Mouse (Mus musculus) limb, embryonic 14.5 days (tissue): Measurements from ENCODE around the gene Cetn3. TPM values are rescaled to one million over a fixed set of nuclear protein-coding genes. Genes with fewer than 3 reads are reported as not detected.

Experiments
- ATAC-seq: fragments of 200-750 bp; cut with Nextera tagmentation; 2 replicates; pipeline ENCODE4 v1.8.0; 2017; ENCODE audit warnings: low read depth, moderate number of reproducible peaks, moderate TSS enrichment; ENCODE audit not compliant: low FRiP score
- DNase-seq: peaks from one replicate; pipeline ENCODE4 v3.0.0-alpha.2; 2015; ENCODE audit warnings: low spot score
- H3K27ac ChIP-seq: fragments of 300-500 bp; sonication (generic); replicated peaks from 2 replicates; pipeline ENCODE4 v1.5.1; 2014; ENCODE audit warnings: low read depth, mild to moderate bottlenecking, low read length, moderate library complexity, mixed read lengths
- H3K27me3 ChIP-seq: fragments of 300-500 bp; sonication (generic); 2 replicates; pipeline ENCODE4 v1.6.1; 2014; ENCODE audit warnings: low read length, mixed read lengths; ENCODE audit not compliant: control insufficient read depth, insufficient read depth
- H3K36me3 ChIP-seq: fragments of 300-500 bp; sonication (generic); 2 replicates; pipeline ENCODE4 v1.6.1; 2014; ENCODE audit warnings: mild to moderate bottlenecking, low read length, moderate library complexity, mixed read lengths; ENCODE audit not compliant: control insufficient read depth, insufficient read depth
- H3K4me1 ChIP-seq: fragments of 300-500 bp; sonication (generic); 2 replicates; pipeline ENCODE4 v1.6.1; 2014; ENCODE audit warnings: antibody characterized with exemption, low read length, mixed read lengths; ENCODE audit not compliant: control insufficient read depth, insufficient read depth
- H3K4me2 ChIP-seq: fragments of 300-500 bp; sonication (generic); replicated peaks from 2 replicates; pipeline ENCODE4 v1.6.1; 2014; ENCODE audit warnings: low read depth, mild to moderate bottlenecking, low read length, moderate library complexity; ENCODE audit not compliant: severe bottlenecking
- H3K4me3 ChIP-seq: fragments of 300-500 bp; sonication (generic); replicated peaks from 2 replicates; pipeline ENCODE4 v1.5.1; 2014; ENCODE audit warnings: low read length
- H3K9ac ChIP-seq: fragments of 300-500 bp; sonication (generic); 2 replicates; pipeline ENCODE4 v1.6.1; 2014; ENCODE audit warnings: mild to moderate bottlenecking, low read depth, low read length, moderate library complexity; ENCODE audit not compliant: severe bottlenecking
- H3K9me3 ChIP-seq: fragments of 300-500 bp; sonication (generic); 2 replicates; pipeline ENCODE4 v1.6.1; 2016; ENCODE audit warnings: low read length; ENCODE audit not compliant: control insufficient read depth
- POLR2A ChIP-seq: fragments of 200-500 bp; IDR thresholded peaks from 2 replicates; pipeline ENCODE4 v1.8.0; 2012; ENCODE audit warnings: inconsistent platforms, mild to moderate bottlenecking, moderate library complexity, borderline replicate concordance; ENCODE audit not compliant: insufficient read depth, insufficient read length; ENCODE audit errors: extremely low read depth
- WGBS: fragments of 180-500 bp; shearing (Covaris S2); extraction: QIAGEN DNeasy Blood & Tissue Kit; methylation state at CpG from one replicate; pipeline ENCODE4 v1.1.7; 2014; 5-methylcytosine and 5-hydroxymethylcytosine counted together
- polyA plus RNA-seq, 2 experiments: library from polyadenylated mRNA; depleted of rRNA in 1 of 2; stranded (reverse) in 1 of 2; unstranded in 1 of 2; fragments of >200 nt; fragmentation: Nextera tagmentation in 1 of 2; extraction: Ambion mirVana in 1 of 2; gene quantifications; 2 replicates each; pipeline versions ENCODE4 v1.2.1 to v1.2.3; 2012 to 2014

The Cetn3 gene
- polyA plus RNA-seq, 2 experiments: 200 to 250 TPM

- peak; percentile 18 for DNase-seq
- no peak for ATAC-seq
- H3K27me3 ChIP-seq: no peaks in the 10 kb centered on the region
- no peak for TF ChIP-seq POLR2A
- no peak overlapping the region for H3K4me3 ChIP-seq
- H3K4me2 ChIP-seq: no peak overlapping the region
- 78% methylated on average over 7 of the region's 7 CpGs for WGBS
- no peak overlapping the region for H3K27ac ChIP-seq
- no peaks in the 10 kb centered on the region for H3K9me3 ChIP-seq
- no peaks in the 10 kb centered on the region for H3K36me3 ChIP-seq
- H3K4me1 ChIP-seq: no peaks in the 10 kb centered on the region
- no peak overlapping the region for H3K9ac ChIP-seq
Measured at GRCm38 (mm10) chr13:81767038-81767659, 15.7 kb upstream of the Cetn3 start.

GRCm38 (mm10) chr13:81776217-81776616, 6.7 kb upstream of the Cetn3 start:
- H3K4me1 ChIP-seq: no peaks in the 10 kb centered on the region
- no peaks in the 10 kb centered on the region for H3K36me3 ChIP-seq
- no peaks in the 10 kb centered on the region for H3K9me3 ChIP-seq
- ATAC-seq (no peak), DNase-seq (no peak)
- 88% methylated on average over 3 of the region's 3 CpGs for WGBS
- no peak overlapping the region for H3K4me3 ChIP-seq
- no peak for TF ChIP-seq POLR2A
- H3K9ac ChIP-seq: no peak overlapping the region
- H3K27me3 ChIP-seq: no peaks in the 10 kb centered on the region
- no peak overlapping the region for H3K27ac ChIP-seq
- H3K4me2 ChIP-seq: no peak overlapping the region

DNA sequence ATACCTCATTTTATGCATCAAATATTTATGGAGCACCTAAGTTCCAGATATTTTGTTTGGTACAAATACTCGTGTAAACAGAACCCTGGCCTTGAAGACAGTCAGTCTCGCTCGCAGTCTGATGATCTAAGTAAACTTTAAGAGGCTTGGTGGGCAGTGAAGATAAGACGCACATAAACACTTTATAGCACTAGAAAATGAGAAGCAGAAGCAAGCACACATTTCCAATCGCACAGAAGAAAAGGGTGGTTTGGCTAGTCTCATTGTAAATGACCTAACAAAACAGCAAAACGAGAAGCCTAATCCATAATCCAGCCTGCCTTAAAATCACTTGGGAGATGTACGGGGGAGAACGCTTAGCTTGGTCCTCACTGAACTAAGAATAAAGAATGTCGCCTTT, 402 bp upstream of the Cetn3 start:
- H3K4me1 ChIP-seq: peaks cover 11% of the 10 kb centered on the region; the same call in 1 of the 2 replicates
- H3K27ac ChIP-seq: peak overlapping the region; percentile 99
- peak overlapping the region; percentile 80 for H3K4me3 ChIP-seq
- DNase-seq (no peak), ATAC-seq (no peak)
- H3K9me3 ChIP-seq: no peaks in the 10 kb centered on the region
- H3K4me2 ChIP-seq: peak overlapping the region; percentile 74
- no peaks in the 10 kb centered on the region for H3K27me3 ChIP-seq
- peaks cover 4% of the 10 kb centered on the region for H3K36me3 ChIP-seq
- no peak for TF ChIP-seq POLR2A
- peak overlapping the region; percentile 93 for H3K9ac ChIP-seq
- 23% methylated on average over 9 of the region's 9 CpGs for WGBS

- ATAC-seq: peak; percentile 95
- H3K36me3 ChIP-seq: peaks cover 13% of the 10 kb centered on the region
- peak overlapping the region; percentile 93 for H3K9ac ChIP-seq
- no peaks in the 10 kb centered on the region for H3K27me3 ChIP-seq
- 2% methylated on average over 59 of the region's 62 CpGs for WGBS
- H3K4me1 ChIP-seq: peaks cover 11% of the 10 kb centered on the region; the same call in 1 of the 2 replicates
- peak overlapping the region; percentile 49 for H3K4me2 ChIP-seq
- TF ChIP-seq POLR2A: peak; percentile 66; the same call in 1 of the 2 replicates
- peak overlapping the region; percentile 99 for H3K27ac ChIP-seq
- peak; percentile 94 for DNase-seq
- H3K9me3 ChIP-seq: no peaks in the 10 kb centered on the region
- H3K4me3 ChIP-seq: peak overlapping the region; percentile 80
Measured at GRCm38 (mm10) chr13:81783405-81784342, 797 bp downstream of the Cetn3 start.

DNA sequence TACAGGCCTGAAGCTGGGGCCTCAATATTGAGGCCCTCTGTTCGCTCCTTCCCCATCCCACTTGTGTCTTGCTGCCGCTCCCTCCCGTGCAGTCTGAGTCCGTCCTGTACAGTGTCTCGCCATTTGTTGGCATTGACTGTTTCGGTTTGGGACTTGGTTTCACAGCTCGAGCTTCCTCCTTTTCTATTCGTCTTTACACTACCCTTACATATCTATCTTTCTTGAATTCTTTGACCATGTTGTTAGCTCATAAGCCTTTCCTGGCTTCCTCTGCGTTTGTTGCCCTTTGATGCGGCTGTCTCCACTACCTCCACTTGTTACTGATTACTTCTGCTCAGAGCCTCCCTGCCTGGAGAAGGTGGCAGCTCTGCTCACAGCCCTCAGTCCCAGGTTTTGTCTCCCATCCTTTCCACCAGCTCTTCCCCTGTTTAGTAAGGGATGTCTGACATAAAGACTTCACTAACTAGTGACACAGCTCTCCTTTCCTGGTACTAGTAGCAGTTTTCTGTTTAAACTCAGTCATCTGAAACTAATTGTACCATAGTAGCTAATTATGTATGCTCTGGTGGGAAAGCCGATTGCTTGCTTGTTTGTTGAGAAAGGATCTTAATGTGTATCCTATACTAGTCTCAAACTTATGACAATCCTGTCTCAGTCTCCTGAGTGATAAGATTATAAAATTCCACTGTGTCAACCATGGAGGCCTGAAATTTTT, 3.0 kb downstream of the Cetn3 start:
- Histone ChIP-seq H3K9me3 (no peaks in the 10 kb centered on the region), H3K27me3 (no peaks in the 10 kb centered on the region), H3K4me2 (no peak overlapping the region), H3K9ac (no peak overlapping the region), H3K27ac (no peak overlapping the region), H3K36me3 (peaks cover 26% of the 10 kb centered on the region), H3K4me1 (peaks cover 11% of the 10 kb centered on the region; the same call in 1 of the 2 replicates), H3K4me3 (no peak overlapping the region)
- 82% methylated on average over 11 of the region's 11 CpGs for WGBS
- ATAC-seq (no peak), DNase-seq (no peak)
- TF ChIP-seq POLR2A: no peak
